In genomic region chr14:16433206-16433605, GRCm38 (mm10) we compare ENCODE assay signal across 13 mouse cellular contexts.
DNase-seq lines count a peak whose midpoint lies in the region; ATAC-seq and TF ChIP-seq lines count a peak whose summit lies in the region.
"Had no signal": no experiment of that assay in that cellular context is flagged by ENCODE, and none has a peak within 500 bp of the region (broad histone marks: within the 10 kb centered on the region; RNA-seq: fewer than 3 reads in every experiment).

No protein-coding gene starts in this region.

- peaks cover 12% of the 10 kb centered on the region for H3K4me1 ChIP-seq in heart, embryonic 12.5 days (replicated peaks)
- H3K4me1 ChIP-seq in MEL (ENCODE audit: control insufficient read depth in 1 of 2, insufficient read depth in 2 of 2, low read length in 2 of 2): no peaks in the 10 kb centered on the region
- peaks cover 5 to 23% of the 10 kb centered on the region in 2 experiments; a peak in 3 of 4 replicates for H3K4me1 ChIP-seq in heart, embryonic 14.5 days (ENCODE audit: control insufficient read depth in 2 of 2, insufficient read depth in 2 of 2, low read length in 2 of 2)
- H3K4me1 ChIP-seq: neural tube, embryonic 12.5 days had no signal

- no peaks in the 10 kb centered on the region for H3K9me3 ChIP-seq in heart, embryonic 12.5 days (replicated peaks)
- H3K9me3 ChIP-seq in MEL (replicated peaks; ENCODE audit: insufficient read depth, low read length): no peaks in the 10 kb centered on the region
- H3K9me3 ChIP-seq in heart, embryonic 14.5 days (ENCODE audit: control insufficient read depth, low read length): no peaks in the 10 kb centered on the region
- H3K9me3 ChIP-seq: G1E; neural tube, embryonic 12.5 days had no signal

- no peaks in the 10 kb centered on the region for H3K27me3 ChIP-seq in heart, embryonic 12.5 days (replicated peaks)
- H3K27me3 ChIP-seq in MEL (ENCODE audit: control insufficient read depth in 1 of 2, insufficient read depth in 2 of 2, low read length in 2 of 2): no peaks in the 10 kb centered on the region
- no peaks in the 10 kb centered on the region for H3K27me3 ChIP-seq in heart, embryonic 14.5 days (ENCODE audit: control insufficient read depth, insufficient read depth, low read length)
- H3K27me3 ChIP-seq: neural tube, embryonic 12.5 days had no signal

- H3K36me3 ChIP-seq in heart, embryonic 12.5 days: peaks cover 57% of the 10 kb centered on the region
- peaks cover 0 to 11% of the 10 kb centered on the region in 2 experiments; a peak in 2 of 4 replicates for H3K36me3 ChIP-seq in MEL (ENCODE audit: control insufficient read depth in 1 of 2, insufficient read depth in 2 of 2, low read length in 2 of 2)
- peaks cover 79% of the 10 kb centered on the region for H3K36me3 ChIP-seq in heart, embryonic 14.5 days (ENCODE audit: control insufficient read depth, insufficient read depth, low read length)

- TF ChIP-seq RAD21 in MEL (IDR thresholded peaks at IDR 0.05; ENCODE audit: low read depth, low read length): no peak

- H3K27ac ChIP-seq in heart, embryonic 12.5 days (ENCODE audit: poor library complexity, severe bottlenecking): peak overlapping the region; percentile 84
- H3K27ac ChIP-seq in MEL (ENCODE audit: control insufficient read depth, low read depth, low read length): no peak overlapping the region
- H3K27ac ChIP-seq in heart, embryonic 14.5 days (replicated peaks in 1 of 2; ENCODE audit: control insufficient read depth in 1 of 2, insufficient read depth in 1 of 2, low read depth in 2 of 2, low read length in 2 of 2): peak overlapping the region; percentile 87 to 91
- H3K27ac ChIP-seq: neural tube, embryonic 12.5 days had no signal

- WGBS in heart, embryonic 12.5 days: 51% methylated on average over 2 of the region's 2 CpGs
- 23% methylated on average over 2 of the region's 2 CpGs for WGBS in heart, embryonic 14.5 days

- no peak for ATAC-seq in heart, embryonic 12.5 days (ENCODE audit: insufficient number of reproducible peaks, low FRiP score)
- peak; percentile 48; the same call in 1 of the 2 replicates for ATAC-seq in heart, embryonic 14.5 days (ENCODE audit: insufficient number of reproducible peaks, insufficient read depth, low FRiP score, low read depth)

- TF ChIP-seq POLR2A in MEL (IDR thresholded peaks at IDR 0.05; ENCODE audit: control insufficient read depth in 1 of 2, insufficient read depth in 1 of 2, low read depth in 1 of 2, low read length in 2 of 2, poor library complexity in 1 of 2): no peak

- no peak for TF ChIP-seq CTCF in MEL (IDR thresholded peaks at IDR 0.05 in 2 of 3, conservative IDR thresholded peaks at IDR 0.05 in 1 of 3; ENCODE audit: control insufficient read depth in 1 of 3, insufficient read depth in 1 of 3, low read depth in 2 of 3, low read length in 3 of 3, poor library complexity in 1 of 3, severe bottlenecking in 1 of 3)

- no peaks in the 10 kb centered on the region for H3K79me2 ChIP-seq in MEL (ENCODE audit: control insufficient read depth, insufficient read depth, low read length, poor library complexity)

- no peak for DNase-seq in heart, adult 11 months
- DNase-seq in 3134 (ENCODE audit: extremely low read depth, insufficient read length, low spot score) (peak; percentile 45), MEL (ENCODE audit: low read depth, low spot score) (peak; percentile 9)
- DNase-seq in thymus, postnatal 14 days: no peak
- no peak for DNase-seq in T-cell, adult 2 months (ENCODE audit: low spot score)
- no peak for DNase-seq in kidney, postnatal 10 days
- DNase-seq: gastrocnemius, postnatal 36 days; kidney, adult 9 months; lung, postnatal 10 days had no signal

- H3K4me3 ChIP-seq in heart, embryonic 12.5 days: no peak overlapping the region
- no peak overlapping the region for H3K4me3 ChIP-seq in MEL (ENCODE audit: control insufficient read depth in 1 of 2, insufficient read depth in 1 of 2, low read depth in 2 of 2, low read length in 2 of 2)
- no peak overlapping the region for H3K4me3 ChIP-seq in heart, embryonic 14.5 days (ENCODE audit: control insufficient read depth in 1 of 2, insufficient read depth in 1 of 2, low read depth in 1 of 2, low read length in 2 of 2)
- H3K4me3 ChIP-seq: neural tube, embryonic 12.5 days had no signal

- H3K9ac ChIP-seq in heart, embryonic 12.5 days: no peak overlapping the region
- no peak overlapping the region for H3K9ac ChIP-seq in MEL (ENCODE audit: control insufficient read depth, low read depth, low read length, poor library complexity, severe bottlenecking)
- H3K9ac ChIP-seq in heart, embryonic 14.5 days (ENCODE audit: low read length): no peak overlapping the region
- H3K9ac ChIP-seq: neural tube, embryonic 12.5 days had no signal

- H3K4me2 ChIP-seq in heart, embryonic 12.5 days: no peak overlapping the region
- H3K4me2 ChIP-seq in heart, embryonic 14.5 days (ENCODE audit: low read length): no peak overlapping the region
- H3K4me2 ChIP-seq: neural tube, embryonic 12.5 days had no signal

- TF ChIP-seq EP300 in MEL (IDR thresholded peaks at IDR 0.05; ENCODE audit: low read depth in 1 of 2, low read length in 2 of 2): no peak

TF ChIP-seq in MEL, 35 proteins besides CTCF, POLR2A, EP300 and RAD21:
- TF ChIP-seq TBP (IDR thresholded peaks at IDR 0.05; ENCODE audit: low read depth, low read length) (no peak), ELF1 (IDR thresholded peaks at IDR 0.05; ENCODE audit: low read depth, low read length) (no peak), TAL1 (IDR thresholded peaks at IDR 0.05; ENCODE audit: low read length) (no peak), TCF12 (IDR thresholded peaks at IDR 0.05; ENCODE audit: low read depth, low read length) (no peak), MAFK (IDR thresholded peaks at IDR 0.05; ENCODE audit: borderline replicate concordance, low read depth, low read length) (no peak), NELFE (IDR thresholded peaks at IDR 0.05; ENCODE audit: low read depth, low read length) (no peak), MYC (IDR thresholded peaks at IDR 0.05; ENCODE audit: low read depth, low read length) (no peak), ZNF384 (IDR thresholded peaks at IDR 0.05; ENCODE audit: low read depth, low read length) (no peak), ZMIZ1 (IDR thresholded peaks at IDR 0.05; ENCODE audit: low read depth, low read length) (no peak), ZC3H11A (IDR thresholded peaks at IDR 0.05; ENCODE audit: low read depth, low read length) (no peak), HCFC1 (IDR thresholded peaks at IDR 0.05; ENCODE audit: low read depth, low read length) (no peak), MAZ (IDR thresholded peaks at IDR 0.05; ENCODE audit: low read depth, low read length) (no peak), MYB (IDR thresholded peaks at IDR 0.05; ENCODE audit: low read depth, low read length) (no peak), JUND (IDR thresholded peaks at IDR 0.05; ENCODE audit: low read depth, low read length) (no peak), MAX (IDR thresholded peaks at IDR 0.05; ENCODE audit: low read length) (no peak)

Comparison
In these comparisons a context has a peak if more than half of its experiments do, and no peak if none do; other contexts are left out.
1. DNase-seq: peak in 3134 (single experiment) and MEL (single experiment); none in heart, adult 11 months (single experiment), thymus, postnatal 14 days (single experiment), T-cell, adult 2 months (single experiment) and kidney, postnatal 10 days (single experiment).